Mouse (Mus musculus) liver, embryonic 15.5 days (tissue): ENCODE measurements around the gene Gm45717. TPM values are rescaled to one million over a fixed set of nuclear protein-coding genes. Genes with fewer than 3 reads are reported as not detected.

Experiments
- ATAC-seq: fragments of 200-750 bp; cut with Nextera tagmentation; 2 replicates; pipeline ENCODE4 v1.8.0; 2017; ENCODE audit warnings: moderate number of reproducible peaks, mild to moderate bottlenecking, moderate library complexity; ENCODE audit not compliant: insufficient read depth
- H3K27ac ChIP-seq: fragments of 300-500 bp; sonication (generic); replicated peaks from 2 replicates; pipeline ENCODE4 v1.5.1; 2015; ENCODE audit warnings: mild to moderate bottlenecking, inconsistent platforms
- H3K27me3 ChIP-seq: fragments of 300-500 bp; sonication (generic); 2 replicates; pipeline ENCODE4 v1.6.1; 2015; ENCODE audit warnings: mild to moderate bottlenecking, inconsistent platforms
- H3K36me3 ChIP-seq: fragments of 300-500 bp; sonication (generic); replicated peaks from 2 replicates; pipeline ENCODE4 v1.6.1; 2015; ENCODE audit warnings: moderate library complexity, mild to moderate bottlenecking, inconsistent platforms
- H3K4me1 ChIP-seq: fragments of 300-500 bp; sonication (generic); replicated peaks from 2 replicates; pipeline ENCODE4 v1.6.1; 2015; ENCODE audit warnings: inconsistent platforms
- H3K4me2 ChIP-seq: fragments of 300-500 bp; sonication (generic); 2 replicates; pipeline ENCODE4 v1.6.1; 2015; ENCODE audit warnings: moderate library complexity, mild to moderate bottlenecking, inconsistent platforms
- H3K4me3 ChIP-seq: fragments of 300-500 bp; sonication (generic); replicated peaks from 2 replicates; pipeline ENCODE4 v1.5.1; 2015; ENCODE audit warnings: mild to moderate bottlenecking, inconsistent platforms
- H3K9ac ChIP-seq: fragments of 300-500 bp; sonication (generic); 2 replicates; pipeline ENCODE4 v1.6.1; 2015; ENCODE audit warnings: moderate library complexity, mild to moderate bottlenecking, inconsistent platforms
- H3K9me3 ChIP-seq: fragments of 300-500 bp; sonication (generic); replicated peaks from 2 replicates; pipeline ENCODE4 v1.6.1; 2016; ENCODE audit warnings: inconsistent platforms
- WGBS: fragments of 180-500 bp; shearing (Covaris S2); methylation state at CpG from one replicate; pipeline ENCODE4 v1.1.7; 2015; ENCODE audit warnings: mixed read lengths; ENCODE audit not compliant: insufficient replicate concordance; 5-methylcytosine and 5-hydroxymethylcytosine counted together
- polyA plus RNA-seq: library from polyadenylated mRNA; unstranded; fragments of >200 nt; fragmentation: Nextera tagmentation; extraction: Ambion mirVana; gene quantifications from 2 replicates; pipeline ENCODE4 v1.2.1, GENCODE M21; 2015

The Gm45717 gene
- not detected in 2 replicates for polyA plus RNA-seq

GRCm38 (mm10) chr7:140955758-140956555, at the start of gene Gm45717, which contains the start of gene Ifitm2:
TSS of gene Gm45717 (minus strand) at chr7:140955937.
TSS of gene Ifitm2 (minus strand) at chr7:140955987.
- peak within 1 kb of the TSS; percentile 56 for H3K4me3 ChIP-seq
- H3K4me2 ChIP-seq, result peak within 1 kb of the TSS; percentile 65
- 0 out of 2 replicates have a peak, but pooled peaks cover 4% of the 10 kb centered on the region for H3K36me3 ChIP-seq
- no peaks in the 10 kb centered on the region for H3K27me3 ChIP-seq
- peak; percentile 70 for ATAC-seq
- H3K9me3 ChIP-seq, result no peaks in the 10 kb centered on the region
- H3K4me1 ChIP-seq, result peaks cover 54% of the 10 kb centered on the region
- peak within 1 kb of the TSS; percentile 37; the same call in 1 of the 2 replicates for H3K9ac ChIP-seq
- 13% methylated on average over 11 of the region's 11 CpGs for WGBS
- peak within 1 kb of the TSS; percentile 77 for H3K27ac ChIP-seq

- Histone ChIP-seq H3K4me1 (peaks cover 6% of the 10 kb centered on the region), H3K36me3 (no peaks in the 10 kb centered on the region), H3K4me2 (no peak overlapping the region), H3K27ac (no peak overlapping the region), H3K4me3 (no peak overlapping the region), H3K9me3 (no peaks in the 10 kb centered on the region), H3K9ac (no peak overlapping the region), H3K27me3 (no peaks in the 10 kb centered on the region)
- ATAC-seq, result no peak
- WGBS, result 59% methylated on average over 5 of the region's 5 CpGs
Observed at GRCm38 (mm10) chr7:141003248-141004010, 47.7 kb upstream of the Gm45717 start.

- 0 out of 2 replicates have a peak, but pooled peaks cover 4% of the 10 kb centered on the region for H3K4me1 ChIP-seq
- H3K4me2 ChIP-seq, result no peak overlapping the region
- ATAC-seq, result no peak
- no peaks in the 10 kb centered on the region; the same call in 1 of the 2 replicates for H3K27me3 ChIP-seq
- H3K4me3 ChIP-seq, result no peak overlapping the region
- no peaks in the 10 kb centered on the region for H3K9me3 ChIP-seq
- no peak overlapping the region for H3K27ac ChIP-seq
- 68% methylated on average over 15 of the region's 15 CpGs for WGBS
- no peak overlapping the region for H3K9ac ChIP-seq
- H3K36me3 ChIP-seq, result no peaks in the 10 kb centered on the region
Observed at GRCm38 (mm10) chr7:141000881-141001708, 45.4 kb upstream of the Gm45717 start.

GRCm38 (mm10) chr7:140998853-140999700, 43.3 kb upstream of the Gm45717 start:
- Histone ChIP-seq H3K4me1 (0 out of 2 replicates have a peak, but pooled peaks cover 4% of the 10 kb centered on the region), H3K27ac (peak overlapping the region; percentile 65), H3K9ac (no peak overlapping the region), H3K36me3 (no peaks in the 10 kb centered on the region), H3K27me3 (no peaks in the 10 kb centered on the region; the same call in 1 of the 2 replicates), H3K4me3 (peak overlapping the region; percentile 2; the same call in 1 of the 2 replicates), H3K9me3 (no peaks in the 10 kb centered on the region), H3K4me2 (peak overlapping the region; percentile 7; the same call in 1 of the 2 replicates)
- 50% methylated on average over 11 of the region's 11 CpGs for WGBS
- ATAC-seq, result no peak

GRCm38 (mm10) chr7:140997817-140998216, 42.1 kb upstream of the Gm45717 start:
- Histone ChIP-seq H3K4me2 (no peak overlapping the region), H3K9me3 (no peaks in the 10 kb centered on the region), H3K27ac (no peak overlapping the region), H3K4me1 (0 out of 2 replicates have a peak, but pooled peaks cover 4% of the 10 kb centered on the region), H3K27me3 (no peaks in the 10 kb centered on the region; the same call in 1 of the 2 replicates), H3K4me3 (no peak overlapping the region), H3K9ac (no peak overlapping the region), H3K36me3 (no peaks in the 10 kb centered on the region)
- WGBS, result 6% methylated on average over 1 of the region's 1 CpGs
- ATAC-seq, result no peak

- no peak overlapping the region for H3K9ac ChIP-seq
- H3K9me3 ChIP-seq, result no peaks in the 10 kb centered on the region
- WGBS, result 33% methylated on average over 14 of the region's 14 CpGs
- no peak overlapping the region for H3K27ac ChIP-seq
- peaks cover 13% of the 10 kb centered on the region for H3K4me1 ChIP-seq
- H3K27me3 ChIP-seq, result no peaks in the 10 kb centered on the region
- H3K36me3 ChIP-seq, result no peaks in the 10 kb centered on the region
- H3K4me2 ChIP-seq, result no peak overlapping the region
- H3K4me3 ChIP-seq, result no peak overlapping the region
- ATAC-seq, result no peak
Observed at GRCm38 (mm10) chr7:140991117-140991689, 35.5 kb upstream of the Gm45717 start.

- Histone ChIP-seq H3K4me3 (no peak overlapping the region), H3K27ac (no peak overlapping the region), H3K4me2 (no peak overlapping the region), H3K27me3 (no peaks in the 10 kb centered on the region), H3K36me3 (no peaks in the 10 kb centered on the region), H3K9ac (no peak overlapping the region), H3K4me1 (peaks cover 13% of the 10 kb centered on the region), H3K9me3 (no peaks in the 10 kb centered on the region)
- WGBS, result 28% methylated on average over 5 of the region's 5 CpGs
- ATAC-seq, result no peak
Observed at GRCm38 (mm10) chr7:140990622-140991021, 34.9 kb upstream of the Gm45717 start.

- no peaks in the 10 kb centered on the region for H3K27me3 ChIP-seq
- H3K4me1 ChIP-seq, result peaks cover 13% of the 10 kb centered on the region
- no peak overlapping the region for H3K4me2 ChIP-seq
- no peak overlapping the region for H3K9ac ChIP-seq
- no peaks in the 10 kb centered on the region for H3K36me3 ChIP-seq
- no peak for ATAC-seq
- WGBS, result 29% methylated on average over 6 of the region's 6 CpGs
- no peaks in the 10 kb centered on the region for H3K9me3 ChIP-seq
- no peak overlapping the region for H3K27ac ChIP-seq
- no peak overlapping the region for H3K4me3 ChIP-seq
Observed at GRCm38 (mm10) chr7:140990185-140990584, 34.4 kb upstream of the Gm45717 start.

GRCm38 (mm10) chr7:140989022-140989421, 33.3 kb upstream of the Gm45717 start:
- Histone ChIP-seq H3K27ac (no peak overlapping the region), H3K36me3 (no peaks in the 10 kb centered on the region), H3K4me2 (no peak overlapping the region), H3K4me3 (no peak overlapping the region), H3K4me1 (peaks cover 13% of the 10 kb centered on the region), H3K9me3 (no peaks in the 10 kb centered on the region), H3K27me3 (no peaks in the 10 kb centered on the region), H3K9ac (no peak overlapping the region)
- 52% methylated on average over 4 of the region's 4 CpGs for WGBS
- no peak for ATAC-seq
